Mouse (Mus musculus): Measurements from ENCODE around the gene Mlh3. TPM values are rescaled to one million over a fixed set of nuclear protein-coding genes. Genes with fewer than 3 reads are reported as not detected.

Mlh3 gene
- total RNA-seq, 2 experiments from 2014 or later = 8.7 to 10.8 TPM

DNA sequence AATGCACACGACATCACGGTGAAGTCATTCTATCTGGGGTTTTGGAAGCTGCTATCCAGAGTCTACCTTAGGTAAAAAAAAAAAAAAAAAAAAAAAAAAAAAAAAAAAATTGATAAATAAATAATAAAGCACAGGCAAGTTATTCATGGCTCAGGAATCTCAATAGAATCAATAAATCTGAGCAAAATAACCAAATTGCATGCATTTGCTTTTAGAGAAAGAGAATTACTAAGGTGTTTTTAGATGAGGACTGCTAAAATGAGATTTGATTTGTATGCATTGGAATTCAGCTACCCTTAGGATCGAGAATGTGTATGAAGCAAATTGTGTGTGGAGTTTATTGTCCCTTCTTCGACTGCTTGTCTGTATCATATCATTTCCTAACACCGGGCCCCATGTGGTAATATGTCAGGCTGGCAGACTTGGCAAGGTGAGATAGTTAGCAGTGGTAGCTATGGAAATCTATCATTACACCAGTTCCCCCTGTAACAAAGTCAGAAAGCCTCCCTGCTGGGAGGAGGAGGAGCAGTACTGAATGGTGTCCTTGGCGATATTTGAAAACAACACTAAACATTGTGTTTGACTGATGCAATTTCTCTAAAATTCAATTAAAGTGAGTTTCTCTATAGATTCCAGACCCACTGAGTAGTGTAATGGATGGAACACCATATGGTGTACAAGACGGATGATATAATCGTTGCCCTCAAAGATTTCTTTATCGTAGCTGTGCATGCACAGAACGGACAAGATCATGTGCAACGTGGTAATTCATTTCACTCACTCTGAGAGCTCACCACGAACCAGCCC lies 10.6 kb upstream of the Mlh3 start:
- no peak for DNase-seq

GRCm38 (mm10) chr12:85280105-85280844 lies 9.9 kb upstream of the Mlh3 start:
- peak; percentile 94 for DNase-seq

GRCm38 (mm10) chr12:85279396-85280080 lies 9.1 kb upstream of the Mlh3 start:
- no peak for DNase-seq

GRCm38 (mm10) chr12:85278919-85279318 lies 8.5 kb upstream of the Mlh3 start:
- no peak for DNase-seq

DNA sequence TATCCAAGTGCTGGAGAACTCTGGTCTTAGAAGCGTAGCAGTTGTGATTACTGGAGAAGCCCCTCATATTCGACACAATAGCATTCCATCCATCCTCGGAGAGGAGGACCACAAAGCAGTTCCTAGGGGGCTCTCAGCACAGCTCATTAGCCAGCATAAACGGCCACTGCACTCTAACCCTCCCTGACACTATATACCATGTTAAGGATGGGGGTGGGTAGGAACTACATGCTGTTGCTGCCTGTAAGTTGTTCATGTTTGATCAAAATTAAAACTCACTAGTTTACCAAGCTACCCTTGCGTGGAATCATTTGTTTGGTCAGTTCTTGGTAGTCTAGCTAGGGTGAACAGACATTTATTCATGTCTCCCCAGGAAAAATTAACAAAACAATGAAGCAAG lies 5.9 kb upstream of the Mlh3 start:
- DNase-seq = no peak

GRCm38 (mm10) chr12:85273508-85273907 lies 3.1 kb upstream of the Mlh3 start:
- no peak for DNase-seq

DNA sequence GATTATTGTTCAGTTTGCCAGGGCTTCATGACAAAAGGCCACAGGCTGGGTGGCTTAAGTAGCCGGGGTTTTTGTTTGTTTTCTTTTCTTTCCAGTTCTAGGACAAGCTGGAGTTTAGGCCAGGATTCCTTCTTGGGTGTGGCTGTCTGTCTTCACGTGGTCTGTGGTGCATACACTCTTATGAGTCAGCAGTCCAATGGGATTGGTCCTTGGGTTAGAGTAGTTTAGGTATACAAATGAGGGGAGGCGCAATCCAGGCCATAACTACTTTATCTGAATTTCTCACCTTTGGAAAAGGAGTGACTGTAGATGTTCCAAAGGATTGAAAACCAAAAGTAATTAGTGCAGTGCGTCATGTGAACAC lies 1.4 kb upstream of the Mlh3 start:
- DNase-seq = no peak

DNA sequence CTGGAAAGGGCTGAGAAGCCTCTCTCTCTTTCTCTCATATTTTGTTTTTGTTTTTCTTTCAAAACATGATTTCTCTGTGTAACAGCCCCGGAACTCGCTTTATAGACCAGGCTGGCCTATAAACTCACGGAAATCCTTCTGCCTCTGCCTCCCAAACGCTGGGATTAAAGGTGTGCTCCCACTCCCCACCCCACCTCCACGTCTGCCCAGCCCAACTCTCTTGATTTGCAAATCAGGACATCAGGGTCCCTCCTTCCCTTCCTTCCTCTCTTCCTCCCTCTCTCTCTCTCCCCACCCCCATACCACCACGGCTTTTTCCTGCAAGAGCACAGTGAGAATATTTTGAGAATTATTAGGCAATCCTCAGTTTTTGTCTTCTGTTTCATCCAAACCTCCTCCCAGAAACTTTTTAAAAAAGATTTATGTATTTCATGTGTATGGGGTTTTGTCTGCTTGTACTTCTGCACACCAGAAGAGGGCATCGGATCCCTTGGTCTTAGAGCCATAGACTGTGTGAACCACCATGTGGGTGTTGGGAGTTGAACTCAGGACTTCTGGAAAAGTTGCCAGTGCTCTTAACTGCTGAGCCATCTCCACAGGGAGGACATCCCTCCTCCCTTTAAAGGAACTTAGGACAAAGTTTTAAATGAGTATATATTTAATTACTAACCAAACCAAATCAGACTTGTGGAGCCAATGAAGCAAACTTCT lies 888 bp upstream of the Mlh3 start:
- no peak for DNase-seq

DNA sequence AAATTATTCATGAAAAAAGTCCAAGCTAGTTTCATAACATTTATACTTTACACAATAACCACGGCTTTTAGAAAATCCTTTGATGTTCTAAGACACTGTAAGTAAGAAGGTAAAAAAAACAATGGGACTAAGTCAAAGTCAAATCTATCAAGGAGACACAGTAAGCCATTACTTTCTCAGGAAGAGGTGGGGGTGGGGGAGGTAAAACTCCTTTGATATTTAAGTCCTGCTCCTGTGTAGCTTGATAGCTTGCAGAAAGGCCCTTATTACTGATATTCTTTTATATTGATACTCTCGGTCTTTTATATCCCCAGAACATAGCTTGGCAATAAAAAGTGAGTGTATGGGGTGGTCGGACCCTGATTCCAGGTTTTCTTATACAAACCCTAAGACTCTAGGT lies 578 bp downstream of the Mlh3 start:
- DNase-seq = no peak

DNA sequence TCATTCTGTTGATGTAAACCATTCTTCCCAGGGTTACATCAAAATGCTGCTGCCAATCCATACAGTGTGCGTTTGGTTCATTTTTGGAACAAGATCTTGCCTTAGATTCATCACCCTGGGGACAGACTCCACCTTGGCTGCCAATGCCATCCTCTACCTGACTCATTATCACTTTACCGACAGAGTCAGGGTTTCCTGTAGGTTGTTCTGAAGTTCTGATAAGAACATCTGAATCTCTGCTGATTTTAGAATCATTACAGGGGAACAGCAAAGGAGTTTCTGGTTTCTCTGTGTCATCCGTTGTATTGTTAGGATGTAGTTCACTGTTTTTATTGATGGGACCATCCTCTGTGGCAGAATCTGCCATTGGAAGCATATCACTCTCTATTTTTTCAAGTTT lies 4.2 kb downstream of the Mlh3 start:
- DNase-seq = no peak

- DNase-seq = no peak
Observed at GRCm38 (mm10) chr12:85264940-85265339, 5.5 kb downstream of the Mlh3 start.

GRCm38 (mm10) chr12:85264531-85264930 lies 5.9 kb downstream of the Mlh3 start:
- no peak for DNase-seq

- DNase-seq = no peak
Observed at GRCm38 (mm10) chr12:85263190-85263589, 7.2 kb downstream of the Mlh3 start.

DNA sequence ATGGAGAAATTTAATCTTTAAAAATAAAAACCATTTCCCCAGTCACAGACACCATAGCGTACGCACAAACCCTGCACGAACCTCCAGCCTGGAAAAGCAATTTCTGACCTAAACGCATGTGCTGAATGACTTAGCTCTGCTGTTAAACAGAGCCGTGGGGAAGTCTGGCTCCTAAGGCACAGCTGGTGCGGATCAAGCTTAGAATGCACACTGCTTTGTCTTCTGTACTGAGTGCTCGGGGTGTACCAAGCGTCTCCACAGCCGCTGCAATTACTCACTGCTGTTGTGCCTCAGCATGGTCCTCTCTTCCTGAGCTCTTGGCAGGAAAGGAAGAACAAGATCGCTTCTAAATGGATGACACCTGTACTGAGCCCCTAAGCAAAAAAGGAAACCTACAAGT lies 7.9 kb downstream of the Mlh3 start:
- DNase-seq = no peak

DNA sequence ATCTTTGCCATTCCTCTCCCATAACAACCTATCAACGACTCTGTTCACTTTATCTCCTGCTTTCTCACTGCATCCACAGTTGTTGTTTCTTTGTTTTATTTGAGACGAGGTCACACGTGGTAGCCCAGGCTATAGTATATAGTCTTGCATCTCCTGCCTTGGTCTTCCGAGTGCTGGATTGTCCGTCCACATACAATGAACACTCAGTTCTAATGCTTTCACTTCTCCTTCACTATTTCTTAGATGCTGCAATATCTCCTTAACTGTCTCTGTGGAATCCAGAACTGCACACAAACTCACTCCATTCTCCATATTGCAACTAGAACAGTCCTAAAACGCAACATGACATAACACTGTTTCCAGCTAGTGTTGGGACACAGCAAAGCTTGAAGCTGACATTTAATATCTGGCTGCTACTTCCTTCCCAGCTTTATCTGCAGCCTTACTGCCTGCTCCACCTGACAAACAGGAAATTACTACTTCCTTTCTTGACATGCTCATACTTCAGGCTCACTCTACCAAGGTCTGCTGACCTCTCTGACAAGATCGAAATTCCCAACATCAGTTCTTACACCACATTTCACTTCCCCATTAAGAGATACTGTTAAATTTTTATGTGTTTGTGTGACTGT lies 13.3 kb downstream of the Mlh3 start:
- DNase-seq = no peak

DNA sequence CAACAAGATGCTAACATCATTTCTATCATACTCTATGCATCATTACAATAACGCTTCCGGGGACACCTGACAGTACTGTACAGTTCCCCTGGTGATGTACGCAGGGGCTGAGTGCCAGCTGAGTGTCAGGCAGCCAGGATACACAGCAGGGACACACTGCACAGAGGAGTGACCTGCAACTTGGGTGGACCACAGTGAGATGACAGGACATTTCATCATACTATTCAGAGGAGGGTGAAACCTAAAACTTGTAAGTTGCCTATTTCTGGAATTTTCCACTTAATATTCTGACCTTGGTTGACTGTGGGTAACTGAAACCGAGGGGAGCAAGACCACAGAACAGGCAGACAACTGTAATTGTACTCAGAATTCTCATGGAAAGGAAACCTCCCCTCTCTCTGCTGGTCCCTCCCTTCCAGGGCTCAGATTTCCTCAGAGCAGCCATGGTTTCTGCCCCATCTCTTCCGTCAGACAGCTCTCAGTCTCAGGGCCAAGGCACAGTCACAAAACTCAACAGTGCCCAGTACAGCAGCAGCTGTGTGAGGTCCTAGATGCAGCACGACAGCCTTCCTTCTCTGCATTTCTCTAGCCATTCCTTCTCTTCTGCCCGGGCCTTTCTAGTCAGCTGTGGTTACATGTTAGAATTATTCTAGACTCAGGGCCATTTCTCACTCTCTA lies 14.2 kb downstream of the Mlh3 start:
- no peak for DNase-seq

DNA sequence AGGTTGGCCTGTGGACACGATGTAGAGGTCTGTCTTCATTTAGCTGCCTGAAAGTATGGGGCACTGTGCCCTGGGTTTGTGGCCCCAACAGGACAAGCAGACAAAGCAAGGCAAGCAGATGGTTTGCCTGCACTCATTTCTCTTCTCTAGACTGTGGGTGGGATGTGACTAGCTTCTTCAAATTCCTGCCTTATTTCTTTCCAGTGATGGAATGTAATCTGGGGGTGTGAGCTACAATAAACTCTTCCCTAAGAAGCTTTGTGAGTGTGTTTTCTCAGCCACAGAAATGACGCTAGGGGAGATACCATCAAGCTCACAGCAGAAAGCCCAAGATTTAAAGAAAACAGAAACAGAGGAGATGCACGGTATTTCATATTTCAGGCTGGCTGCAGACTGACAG lies 18.3 kb downstream of the Mlh3 start:
- no peak for DNase-seq

GRCm38 (mm10) chr12:85237553-85237952 lies 32.8 kb downstream of the Mlh3 start:
- DNase-seq = no peak

DNA sequence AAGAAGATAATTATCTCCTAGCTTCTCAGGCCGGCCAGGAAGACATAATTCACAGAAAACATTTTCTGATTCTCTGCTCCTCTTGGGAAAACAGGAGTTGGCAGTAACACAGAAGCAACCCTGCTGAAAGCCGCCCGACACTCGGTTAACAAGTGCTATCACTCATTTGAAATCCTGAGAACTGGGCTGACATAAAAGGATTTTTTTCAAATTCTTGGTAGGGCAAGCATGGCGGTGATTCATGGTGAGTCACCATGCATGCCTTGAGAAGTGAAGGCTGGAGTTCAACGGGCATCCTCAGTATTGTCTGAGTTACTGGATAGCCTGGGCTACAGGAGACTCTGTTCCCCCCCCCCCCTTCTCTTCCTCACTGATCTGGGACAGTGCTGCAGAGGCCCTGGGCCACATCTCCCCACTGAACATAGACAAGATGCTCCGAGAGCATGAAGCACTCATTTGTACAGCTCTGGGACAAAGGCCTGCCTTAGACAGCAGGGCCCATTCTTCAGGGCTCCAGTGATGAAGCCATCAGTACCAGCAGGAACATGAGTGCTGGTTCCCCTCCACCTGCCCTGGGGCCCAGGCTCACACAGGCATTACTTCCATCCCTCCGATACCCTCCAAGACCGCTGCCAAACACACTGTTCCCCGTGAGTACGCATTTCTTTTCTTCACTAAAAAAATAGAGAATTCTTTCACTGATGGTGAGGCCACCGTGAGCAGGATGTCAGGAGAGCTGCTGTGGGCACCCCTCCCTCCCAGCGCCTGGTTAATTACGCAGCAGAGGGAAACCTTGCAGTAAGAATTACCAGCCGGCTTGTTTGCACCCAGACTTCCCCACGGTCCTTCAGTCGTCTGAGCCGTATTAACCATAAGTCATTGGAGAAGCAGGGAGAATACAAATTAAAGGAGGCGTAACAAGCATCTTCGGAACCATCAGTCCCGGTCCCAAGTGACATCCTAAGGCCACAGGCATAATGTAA lies 36.7 kb downstream of the Mlh3 start:
- DNase-seq = no peak

DNA sequence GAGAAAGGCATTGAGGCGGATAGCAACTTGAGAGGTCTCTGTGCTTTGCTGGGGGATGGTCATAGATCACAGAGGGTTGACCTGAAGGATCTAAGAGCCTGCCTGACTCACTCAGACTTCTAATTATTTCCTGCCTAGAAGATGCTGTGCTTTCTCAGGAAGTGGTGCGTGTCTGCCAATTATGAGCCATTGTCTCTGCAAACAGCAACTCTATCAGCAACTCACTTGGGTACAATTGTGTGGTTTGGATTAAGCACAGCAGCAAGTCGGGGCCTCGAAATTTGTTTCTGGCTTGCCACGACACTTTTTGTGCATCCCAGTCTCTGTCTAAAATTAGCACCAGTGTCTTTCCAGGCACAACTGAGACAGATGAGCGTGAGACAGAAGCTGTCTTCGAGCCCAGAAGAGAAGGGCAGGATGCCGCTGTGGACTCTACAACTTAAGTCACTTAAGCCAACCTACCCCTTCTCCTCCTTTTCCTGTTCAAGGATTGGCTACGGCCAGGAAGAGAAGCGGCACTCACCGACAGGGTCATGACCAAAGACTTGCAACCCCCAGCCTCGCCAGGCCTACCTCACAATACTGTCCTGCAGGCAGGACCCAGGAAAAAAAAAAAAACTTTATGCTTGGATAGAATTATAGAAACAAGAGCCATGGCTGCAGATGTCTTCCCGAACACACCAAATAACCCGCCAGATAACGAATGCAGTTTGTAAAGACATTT lies 42.4 kb downstream of the Mlh3 start:
- no peak for DNase-seq
